Mouse (Mus musculus): ENCODE data around the gene Pip5k1c. TPM values are rescaled to one million over a fixed set of nuclear protein-coding genes. Genes with fewer than 3 reads are reported as not detected.

The Pip5k1c gene
- 31.2 and 32.4 TPM in 2 replicates for polyA plus RNA-seq (2015; fragmentation: Nextera tagmentation; extraction: Ambion mirVana)

GRCm38 (mm10) chr10:81292554-81293333 lies at the start of gene Pip5k1c:
TSS of gene Pip5k1c (plus strand) at chr10:81292963.
- Histone ChIP-seq H3K36me3 (ENCODE audit: insufficient read depth, low read length) (no peaks in the 10 kb centered on the region), H3K27me3 (replicated peaks; ENCODE audit: insufficient read depth, low read length) (no peaks in the 10 kb centered on the region), H3K4me1 (ENCODE audit: insufficient read depth, low read depth, low read length) (peaks cover 28% of the 10 kb centered on the region; the same call in 1 of the 2 replicates), H3K27ac (ENCODE audit: low read length) (peak within 1 kb of the TSS; percentile 94), H3K4me3 (ENCODE audit: low read depth, low read length) (peak within 1 kb of the TSS; percentile 84), H3K9me3 (ENCODE audit: low read length) (no peaks in the 10 kb centered on the region), H3K4me2 (replicated peaks; ENCODE audit: low read depth, low read length) (peak within 1 kb of the TSS; percentile 92), H3K9ac (replicated peaks; ENCODE audit: low read depth) (peak within 1 kb of the TSS; percentile 63)
- 2% methylated on average over 79 of the region's 80 CpGs for WGBS
- DNase-seq (ENCODE audit: low spot score) (peak; percentile 100), ATAC-seq (peak; percentile 94)
- TF ChIP-seq EP300 (IDR thresholded peaks at IDR 0.05) (no peak), CTCF (IDR thresholded peaks at IDR 0.05) (peak; percentile 90)

DNA sequence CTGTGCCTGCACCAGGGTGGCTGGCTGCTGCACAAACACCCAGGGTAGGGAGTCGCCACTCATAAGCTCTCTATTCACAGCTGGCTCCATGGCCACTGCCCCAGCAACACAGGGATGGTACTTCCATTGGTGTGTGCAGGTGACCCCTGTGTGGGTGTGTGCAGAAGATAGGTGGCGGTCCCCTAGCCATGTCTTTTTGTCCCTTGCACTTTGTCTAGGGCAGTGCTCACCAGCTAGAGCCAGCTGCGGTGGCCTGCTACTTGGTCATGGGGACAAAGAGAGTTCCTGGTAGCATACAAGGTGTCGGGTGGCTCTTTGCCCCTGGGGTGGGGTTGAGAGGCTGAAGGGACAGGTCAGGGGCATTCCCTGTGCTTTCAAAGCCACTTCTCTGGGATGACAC lies 48.6 kb upstream of the Pip5k1c start:
- Histone ChIP-seq H3K9ac (replicated peaks; ENCODE audit: low read depth) (no peak overlapping the region), H3K4me1 (ENCODE audit: insufficient read depth, low read depth, low read length) (no peaks in the 10 kb centered on the region), H3K27ac (ENCODE audit: low read length) (no peak overlapping the region), H3K4me3 (ENCODE audit: low read depth, low read length) (no peak overlapping the region), H3K36me3 (ENCODE audit: insufficient read depth, low read length) (no peaks in the 10 kb centered on the region), H3K27me3 (replicated peaks; ENCODE audit: insufficient read depth, low read length) (peaks cover 14% of the 10 kb centered on the region), H3K9me3 (ENCODE audit: low read length) (no peaks in the 10 kb centered on the region), H3K4me2 (replicated peaks; ENCODE audit: low read depth, low read length) (no peak overlapping the region)
- WGBS: 72% methylated on average over 4 of the region's 4 CpGs
- DNase-seq (ENCODE audit: low spot score) (no peak), ATAC-seq (no peak)
- no peak for TF ChIP-seq CTCF (IDR thresholded peaks at IDR 0.05)
- TF ChIP-seq EP300 (IDR thresholded peaks at IDR 0.05): no peak

DNA sequence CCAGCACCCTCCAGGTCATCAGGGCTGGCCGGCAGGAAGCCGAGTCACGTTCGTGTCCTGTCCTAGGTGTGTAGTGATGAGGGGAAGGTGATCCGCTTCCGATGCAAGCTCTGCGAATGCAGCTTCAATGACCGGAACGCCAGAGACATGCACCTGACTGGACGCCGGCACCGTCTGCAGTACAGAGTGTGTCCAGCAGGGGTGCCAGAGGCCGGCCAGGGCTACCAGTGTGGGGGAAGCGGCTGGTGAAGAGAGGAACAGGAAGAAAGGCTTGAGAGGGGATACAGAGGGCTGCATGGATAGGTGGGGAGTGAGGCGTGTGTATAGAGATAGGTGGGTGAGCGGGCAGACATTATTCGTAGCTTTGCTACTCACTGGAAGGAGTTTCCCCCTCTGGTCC lies 48.2 kb upstream of the Pip5k1c start:
- Histone ChIP-seq H3K4me2 (replicated peaks; ENCODE audit: low read depth, low read length) (no peak overlapping the region), H3K4me1 (ENCODE audit: insufficient read depth, low read depth, low read length) (no peaks in the 10 kb centered on the region), H3K9ac (replicated peaks; ENCODE audit: low read depth) (no peak overlapping the region), H3K27ac (ENCODE audit: low read length) (no peak overlapping the region), H3K27me3 (replicated peaks; ENCODE audit: insufficient read depth, low read length) (peaks cover 14% of the 10 kb centered on the region), H3K36me3 (ENCODE audit: insufficient read depth, low read length) (no peaks in the 10 kb centered on the region), H3K9me3 (ENCODE audit: low read length) (no peaks in the 10 kb centered on the region), H3K4me3 (ENCODE audit: low read depth, low read length) (no peak overlapping the region)
- peak; percentile 76 for DNase-seq (ENCODE audit: low spot score)
- TF ChIP-seq CTCF (IDR thresholded peaks at IDR 0.05) (peak; percentile 98), EP300 (IDR thresholded peaks at IDR 0.05) (no peak)
- ATAC-seq: peak; percentile 78
- WGBS: 8% methylated on average over 17 of the region's 17 CpGs

GRCm38 (mm10) chr10:81245166-81245565 lies 47.6 kb upstream of the Pip5k1c start:
- 89% methylated on average over 6 of the region's 6 CpGs for WGBS
- H3K9me3 ChIP-seq (ENCODE audit: low read length): no peaks in the 10 kb centered on the region

DNA sequence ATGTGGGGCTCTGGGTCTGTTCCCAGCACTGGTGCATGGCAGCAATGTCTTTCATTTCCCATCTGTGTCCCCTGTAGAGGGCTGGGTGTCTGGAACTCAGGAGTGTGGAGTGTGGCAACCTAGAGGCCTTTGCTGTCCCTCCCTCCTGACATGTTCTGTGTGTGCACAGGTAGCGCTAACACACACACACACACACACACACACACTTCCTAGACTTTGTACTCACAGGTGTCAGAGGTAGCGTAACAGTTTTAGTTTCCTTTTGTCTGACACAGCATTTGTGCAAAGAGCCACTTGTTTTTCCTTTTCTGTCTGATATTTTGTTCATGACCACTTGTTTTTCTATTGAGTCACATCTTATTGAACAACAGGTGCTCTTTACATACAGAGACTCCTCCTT lies 45.0 kb upstream of the Pip5k1c start:
- no peak overlapping the region for H3K4me3 ChIP-seq (ENCODE audit: low read depth, low read length)
- DNase-seq (ENCODE audit: low spot score): no peak
- peaks cover 9% of the 10 kb centered on the region; the same call in 1 of the 2 replicates for H3K27me3 ChIP-seq (replicated peaks; ENCODE audit: insufficient read depth, low read length)
- no peak for TF ChIP-seq EP300 (IDR thresholded peaks at IDR 0.05)
- no peak for TF ChIP-seq CTCF (IDR thresholded peaks at IDR 0.05)
- ATAC-seq: no peak
- no peak overlapping the region for H3K9ac ChIP-seq (replicated peaks; ENCODE audit: low read depth)
- 97% methylated on average over 2 of the region's 2 CpGs for WGBS
- no peaks in the 10 kb centered on the region for H3K36me3 ChIP-seq (ENCODE audit: insufficient read depth, low read length)
- H3K4me2 ChIP-seq (replicated peaks; ENCODE audit: low read depth, low read length): no peak overlapping the region
- no peak overlapping the region for H3K27ac ChIP-seq (ENCODE audit: low read length)
- no peaks in the 10 kb centered on the region for H3K4me1 ChIP-seq (ENCODE audit: insufficient read depth, low read depth, low read length)
- H3K9me3 ChIP-seq (ENCODE audit: low read length): no peaks in the 10 kb centered on the region

More at GRCm38 (mm10) chr10:81245166-81245565, 47.6 kb upstream of the Pip5k1c start:
- no peak for TF ChIP-seq CTCF (IDR thresholded peaks at IDR 0.05)
- TF ChIP-seq EP300 (IDR thresholded peaks at IDR 0.05): no peak
- no peak for ATAC-seq
- H3K27me3 ChIP-seq (replicated peaks; ENCODE audit: insufficient read depth, low read length): peaks cover 9% of the 10 kb centered on the region; the same call in 1 of the 2 replicates
- no peaks in the 10 kb centered on the region for H3K4me1 ChIP-seq (ENCODE audit: insufficient read depth, low read depth, low read length)
- no peaks in the 10 kb centered on the region for H3K36me3 ChIP-seq (ENCODE audit: insufficient read depth, low read length)
- H3K4me3 ChIP-seq (ENCODE audit: low read depth, low read length): no peak overlapping the region
- no peak overlapping the region for H3K9ac ChIP-seq (replicated peaks; ENCODE audit: low read depth)
- DNase-seq (ENCODE audit: low spot score): no peak
- H3K4me2 ChIP-seq (replicated peaks; ENCODE audit: low read depth, low read length): no peak overlapping the region
- no peak overlapping the region for H3K27ac ChIP-seq (ENCODE audit: low read length)

- DNase-seq (ENCODE audit: low spot score) (no peak), ATAC-seq (no peak)
- Histone ChIP-seq H3K4me1 (ENCODE audit: insufficient read depth, low read depth, low read length) (no peaks in the 10 kb centered on the region), H3K4me2 (replicated peaks; ENCODE audit: low read depth, low read length) (no peak overlapping the region), H3K4me3 (ENCODE audit: low read depth, low read length) (no peak overlapping the region), H3K36me3 (ENCODE audit: insufficient read depth, low read length) (no peaks in the 10 kb centered on the region), H3K9ac (replicated peaks; ENCODE audit: low read depth) (no peak overlapping the region), H3K9me3 (ENCODE audit: low read length) (no peaks in the 10 kb centered on the region), H3K27ac (ENCODE audit: low read length) (no peak overlapping the region), H3K27me3 (replicated peaks; ENCODE audit: insufficient read depth, low read length) (peaks cover 18% of the 10 kb centered on the region)
- 72% methylated on average over 8 of the region's 8 CpGs for WGBS
- TF ChIP-seq CTCF (IDR thresholded peaks at IDR 0.05) (no peak), EP300 (IDR thresholded peaks at IDR 0.05) (no peak)
Measured at GRCm38 (mm10) chr10:81249442-81249841, 43.3 kb upstream of the Pip5k1c start.
